Mouse (Mus musculus) forebrain, embryonic 15.5 days (tissue): ENCODE results near the gene Tiam1. TPM values are rescaled to one million over a fixed set of nuclear protein-coding genes. Genes with fewer than 3 reads are reported as not detected.

ENCODE experiments used
- ATAC-seq: fragments of 200-750 bp; cut with Nextera tagmentation; replicated peaks from 2 replicates; pipeline ENCODE4 v1.8.0; 2017; ENCODE audit warnings: mild to moderate bottlenecking, moderate TSS enrichment, moderate library complexity
- H3K27ac ChIP-seq: fragments of 300-500 bp; sonication (generic); replicated peaks from 2 replicates; pipeline ENCODE4 v1.5.1; 2015; ENCODE audit warnings: mild to moderate bottlenecking, inconsistent platforms
- H3K27me3 ChIP-seq: fragments of 300-500 bp; sonication (generic); 2 replicates; pipeline ENCODE4 v1.6.1; 2015; ENCODE audit warnings: inconsistent platforms
- H3K36me3 ChIP-seq: fragments of 300-500 bp; sonication (generic); 2 replicates; pipeline ENCODE4 v1.6.1; 2015; ENCODE audit warnings: mild to moderate bottlenecking, inconsistent platforms
- H3K4me1 ChIP-seq: fragments of 300-500 bp; sonication (generic); 2 replicates; pipeline ENCODE4 v1.6.1; 2015; ENCODE audit warnings: inconsistent platforms
- H3K4me2 ChIP-seq: fragments of 300-500 bp; sonication (generic); replicated peaks from 2 replicates; pipeline ENCODE4 v1.6.1; 2015; ENCODE audit warnings: mild to moderate bottlenecking, inconsistent platforms
- H3K4me3 ChIP-seq: fragments of 300-500 bp; sonication (generic); 2 replicates; pipeline ENCODE4 v1.5.1; 2015; ENCODE audit warnings: mild to moderate bottlenecking, inconsistent platforms
- H3K9ac ChIP-seq: fragments of 300-500 bp; sonication (generic); replicated peaks from 2 replicates; pipeline ENCODE4 v1.6.1; 2015; ENCODE audit warnings: mild to moderate bottlenecking, inconsistent platforms
- H3K9me3 ChIP-seq: fragments of 300-500 bp; sonication (generic); 2 replicates; pipeline ENCODE4 v1.6.1; 2016; ENCODE audit warnings: inconsistent platforms
- WGBS: fragments of 180-500 bp; shearing (Covaris S2); methylation state at CpG from one replicate; pipeline ENCODE4 v1.1.7; 2015; ENCODE audit warnings: mixed read lengths; 5-methylcytosine and 5-hydroxymethylcytosine counted together
- polyA plus RNA-seq: library from polyadenylated mRNA; unstranded; fragments of >200 nt; fragmentation: Nextera tagmentation; extraction: Ambion mirVana; gene quantifications from 2 replicates; pipeline ENCODE4 v1.2.1, GENCODE M21; 2015

The Tiam1 gene
- polyA plus RNA-seq, 1 experiment from 2014 or later = 35.1 TPM

DNA sequence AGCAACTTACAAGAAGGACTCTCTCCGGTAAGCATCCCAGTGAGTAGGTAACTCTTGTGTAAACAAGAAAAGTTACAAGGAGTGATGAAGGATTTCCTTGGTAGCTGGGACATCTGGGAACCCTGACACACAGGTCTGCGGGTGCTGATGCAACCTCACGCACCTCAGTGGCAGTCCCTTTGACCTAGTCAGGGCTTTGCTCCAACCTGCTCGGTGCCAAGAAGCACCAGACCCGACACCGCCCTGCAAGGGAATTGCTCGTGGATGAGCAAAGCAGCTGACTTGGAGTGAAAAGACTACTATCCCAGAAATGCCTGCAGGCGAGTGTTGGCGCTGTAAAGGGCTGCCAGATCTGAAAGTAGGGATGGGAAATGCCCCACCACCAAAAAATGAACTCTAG lies 168.1 kb downstream of the Tiam1 start:
- H3K4me3 ChIP-seq = no peak overlapping the region
- WGBS = 98% methylated on average over 9 of the region's 9 CpGs
- no peak for ATAC-seq
- H3K9ac ChIP-seq = no peak overlapping the region
- no peak overlapping the region for H3K4me2 ChIP-seq
- H3K36me3 ChIP-seq = no peaks in the 10 kb centered on the region
- no peaks in the 10 kb centered on the region for H3K4me1 ChIP-seq
- H3K27ac ChIP-seq = no peak overlapping the region
- H3K27me3 ChIP-seq = no peaks in the 10 kb centered on the region
- no peaks in the 10 kb centered on the region for H3K9me3 ChIP-seq

DNA sequence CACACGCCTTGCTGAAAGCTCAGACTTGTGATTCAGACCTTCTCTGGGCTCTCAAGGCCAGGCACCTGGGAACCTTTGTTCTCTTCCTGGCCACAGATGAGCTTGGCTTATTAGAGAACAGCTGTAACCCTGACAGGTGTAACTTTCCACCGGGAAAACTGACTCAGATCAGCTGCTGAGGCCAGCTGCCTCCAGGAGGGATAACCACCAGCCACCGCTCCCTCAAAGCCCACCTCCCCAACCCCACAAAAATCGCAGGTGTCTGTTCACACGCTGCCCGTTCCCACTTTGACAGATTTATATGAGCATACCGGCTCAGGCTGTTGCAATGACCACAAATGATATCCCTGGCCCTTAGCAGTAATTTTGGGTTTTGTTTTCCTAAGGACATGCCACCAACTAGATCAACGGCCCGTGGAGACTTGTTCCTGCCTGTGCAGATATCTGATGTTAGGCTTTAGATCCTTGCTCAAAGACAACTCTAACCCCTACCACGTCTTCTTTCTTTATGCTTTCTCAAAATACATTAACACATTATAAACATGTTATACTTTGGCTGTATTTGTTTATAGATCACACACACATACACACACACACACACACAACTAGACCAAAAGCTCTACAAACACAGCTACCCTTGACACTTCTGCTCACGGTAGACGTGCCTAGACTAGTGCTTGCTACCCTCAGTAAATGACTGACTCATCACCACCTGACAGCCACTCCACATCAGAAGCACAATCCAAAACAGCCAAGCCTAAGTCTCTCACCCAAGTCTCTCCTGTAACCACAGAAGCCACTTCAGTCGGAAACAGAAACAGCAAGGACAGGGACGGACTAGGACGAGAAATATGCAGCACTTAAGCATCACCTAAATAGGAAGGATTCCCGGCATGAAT lies 169.5 kb downstream of the Tiam1 start:
- 90% methylated on average over 16 of the region's 16 CpGs for WGBS
- no peak for ATAC-seq
- no peaks in the 10 kb centered on the region for H3K9me3 ChIP-seq
- H3K9ac ChIP-seq = no peak overlapping the region
- no peak overlapping the region for H3K27ac ChIP-seq
- H3K27me3 ChIP-seq = no peaks in the 10 kb centered on the region
- no peak overlapping the region for H3K4me3 ChIP-seq
- no peaks in the 10 kb centered on the region for H3K4me1 ChIP-seq
- no peaks in the 10 kb centered on the region for H3K36me3 ChIP-seq
- H3K4me2 ChIP-seq = no peak overlapping the region

DNA sequence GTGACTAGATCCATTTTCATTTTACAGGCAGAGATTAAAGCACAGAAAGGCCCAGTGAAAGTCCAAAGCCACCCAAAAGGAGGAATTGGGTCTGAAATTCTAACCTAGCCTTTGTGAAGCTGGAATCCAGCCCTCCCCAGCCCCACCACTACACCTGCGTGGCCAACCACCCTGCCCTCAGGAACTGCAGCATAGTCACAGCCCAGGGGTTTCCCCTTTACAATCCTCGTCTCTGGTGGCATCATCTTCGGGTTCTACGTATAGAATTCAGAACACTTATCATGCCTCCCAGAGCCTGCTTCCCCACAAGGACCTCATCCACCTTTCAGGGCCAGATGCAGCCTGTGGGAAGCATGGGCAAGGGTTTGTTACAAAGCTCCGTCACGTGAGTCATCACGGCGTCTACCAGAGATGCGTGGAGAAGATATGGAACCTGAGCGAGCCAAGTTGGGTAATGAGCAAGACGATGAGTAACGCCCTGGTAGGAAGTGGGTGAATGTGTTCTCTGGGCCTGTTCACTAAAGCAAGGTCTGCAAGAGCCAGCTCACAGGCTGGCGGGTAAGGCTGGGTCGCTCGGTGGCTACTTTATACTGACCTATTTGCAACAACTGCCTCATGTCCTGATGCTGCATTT lies 170.6 kb downstream of the Tiam1 start:
- no peak overlapping the region for H3K27ac ChIP-seq
- ATAC-seq = no peak
- H3K4me3 ChIP-seq = no peak overlapping the region
- H3K27me3 ChIP-seq = no peaks in the 10 kb centered on the region
- H3K36me3 ChIP-seq = no peaks in the 10 kb centered on the region
- WGBS = 96% methylated on average over 15 of the region's 15 CpGs
- no peak overlapping the region for H3K9ac ChIP-seq
- no peak overlapping the region for H3K4me2 ChIP-seq
- H3K4me1 ChIP-seq = no peaks in the 10 kb centered on the region
- H3K9me3 ChIP-seq = no peaks in the 10 kb centered on the region

DNA sequence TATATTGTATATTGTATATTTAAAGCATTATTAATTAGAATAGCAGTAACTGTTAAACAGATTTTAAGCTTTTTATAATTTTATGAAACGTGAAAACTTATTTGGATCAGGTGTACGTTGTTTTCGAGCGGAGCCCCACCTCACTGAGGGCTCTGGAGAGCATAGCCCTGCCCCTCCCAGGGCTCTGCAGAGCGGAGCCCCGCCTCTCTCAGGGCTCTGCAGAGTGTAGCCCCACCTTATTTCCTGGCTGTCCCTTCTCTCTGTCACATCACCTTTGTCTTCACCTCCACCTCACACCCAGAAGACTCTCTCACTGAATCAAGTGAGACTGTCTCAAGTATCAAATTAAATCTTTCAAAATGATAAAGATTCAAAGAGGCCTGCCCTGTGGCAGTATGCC lies 171.6 kb downstream of the Tiam1 start:
- no peaks in the 10 kb centered on the region for H3K9me3 ChIP-seq
- no peaks in the 10 kb centered on the region for H3K36me3 ChIP-seq
- H3K27ac ChIP-seq = no peak overlapping the region
- ATAC-seq = no peak
- H3K4me2 ChIP-seq = no peak overlapping the region
- no peak overlapping the region for H3K9ac ChIP-seq
- H3K4me3 ChIP-seq = no peak overlapping the region
- 86% methylated on average over 6 of the region's 6 CpGs for WGBS
- no peaks in the 10 kb centered on the region for H3K4me1 ChIP-seq
- no peaks in the 10 kb centered on the region for H3K27me3 ChIP-seq

DNA sequence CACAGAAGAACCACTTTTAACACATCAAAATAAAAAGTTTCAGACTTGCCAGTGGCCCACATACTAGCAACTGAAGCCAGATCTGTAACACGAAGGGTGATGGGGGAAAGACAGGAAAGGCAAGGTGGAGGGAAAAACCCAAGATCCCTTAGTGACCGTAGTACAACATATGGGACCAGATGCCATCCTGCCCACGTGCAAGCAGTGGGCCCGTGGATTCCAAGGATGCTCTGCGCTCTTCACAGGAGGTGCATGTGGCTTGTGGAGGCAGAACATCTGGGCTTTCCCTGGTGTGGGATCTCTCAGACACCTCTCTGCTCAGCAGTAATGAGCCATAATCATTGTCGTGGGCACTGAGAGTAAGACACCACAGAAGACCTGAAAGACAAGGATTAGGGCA lies 175.5 kb downstream of the Tiam1 start:
- 76% methylated on average over 6 of the region's 6 CpGs for WGBS
- H3K27me3 ChIP-seq = no peaks in the 10 kb centered on the region

DNA sequence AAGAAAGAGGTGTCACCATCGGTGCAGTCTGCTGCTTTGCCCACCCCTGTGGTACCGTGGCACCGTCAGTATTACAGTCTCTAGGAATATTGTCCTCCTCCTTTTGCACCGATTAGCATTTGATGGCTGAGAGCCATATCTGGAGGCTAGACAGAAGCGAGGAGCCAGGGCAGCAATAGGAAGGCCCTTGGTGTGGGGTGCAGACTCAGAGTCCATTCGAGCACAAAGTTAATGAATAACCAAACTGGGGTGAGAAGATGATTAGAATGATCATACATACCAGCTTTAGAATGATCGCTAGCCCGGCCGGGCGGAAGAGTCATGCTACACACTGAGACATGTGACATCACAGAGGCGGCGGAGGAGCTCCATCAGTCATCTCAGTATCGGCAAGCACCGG lies 180.7 kb downstream of the Tiam1 start:
- no peaks in the 10 kb centered on the region for H3K36me3 ChIP-seq
- 85% methylated on average over 14 of the region's 14 CpGs for WGBS
- H3K27ac ChIP-seq = no peak overlapping the region
- H3K4me1 ChIP-seq = peaks cover 20% of the 10 kb centered on the region
- no peak overlapping the region for H3K4me2 ChIP-seq
- H3K27me3 ChIP-seq = no peaks in the 10 kb centered on the region
- ATAC-seq = no peak
- no peaks in the 10 kb centered on the region for H3K9me3 ChIP-seq
- no peak overlapping the region for H3K9ac ChIP-seq
- no peak overlapping the region for H3K4me3 ChIP-seq

More for the DNA sequence above, 175.5 kb downstream of the Tiam1 start:
- no peak overlapping the region for H3K4me2 ChIP-seq
- H3K27ac ChIP-seq = no peak overlapping the region
- no peaks in the 10 kb centered on the region for H3K9me3 ChIP-seq
- no peak for ATAC-seq
- no peak overlapping the region for H3K4me3 ChIP-seq
- H3K4me1 ChIP-seq = no peaks in the 10 kb centered on the region
- H3K36me3 ChIP-seq = no peaks in the 10 kb centered on the region
- H3K9ac ChIP-seq = no peak overlapping the region

DNA sequence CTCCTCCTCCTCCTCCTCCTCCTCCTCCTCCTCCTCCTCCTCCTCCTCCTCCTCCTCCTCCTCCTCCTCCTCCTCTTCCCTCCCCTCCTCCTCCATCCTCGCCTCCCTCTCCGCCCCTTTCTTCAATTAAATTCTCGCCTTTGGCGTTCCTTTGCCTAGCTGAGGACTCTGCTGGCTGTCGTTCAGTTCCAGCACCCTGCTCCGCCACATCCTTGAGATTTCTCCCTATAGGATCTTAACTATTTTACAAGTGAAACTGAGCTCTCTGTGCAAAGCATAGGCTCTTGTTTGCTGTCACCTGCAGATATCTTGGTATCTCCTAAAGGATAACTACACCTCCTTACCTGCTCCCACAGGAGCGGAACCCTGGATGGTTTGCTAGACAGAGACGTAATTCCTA lies 182.7 kb downstream of the Tiam1 start:
- no peaks in the 10 kb centered on the region for H3K9me3 ChIP-seq
- WGBS = 27% methylated on average over 4 of the region's 8 CpGs
- no peak overlapping the region for H3K27ac ChIP-seq
- no peaks in the 10 kb centered on the region for H3K27me3 ChIP-seq
- H3K4me1 ChIP-seq = peaks cover 20% of the 10 kb centered on the region
- no peaks in the 10 kb centered on the region for H3K36me3 ChIP-seq
- H3K9ac ChIP-seq = no peak overlapping the region
- peak overlapping the region; percentile 38 for H3K4me3 ChIP-seq
- no peak for ATAC-seq
- H3K4me2 ChIP-seq = peak overlapping the region; percentile 72

DNA sequence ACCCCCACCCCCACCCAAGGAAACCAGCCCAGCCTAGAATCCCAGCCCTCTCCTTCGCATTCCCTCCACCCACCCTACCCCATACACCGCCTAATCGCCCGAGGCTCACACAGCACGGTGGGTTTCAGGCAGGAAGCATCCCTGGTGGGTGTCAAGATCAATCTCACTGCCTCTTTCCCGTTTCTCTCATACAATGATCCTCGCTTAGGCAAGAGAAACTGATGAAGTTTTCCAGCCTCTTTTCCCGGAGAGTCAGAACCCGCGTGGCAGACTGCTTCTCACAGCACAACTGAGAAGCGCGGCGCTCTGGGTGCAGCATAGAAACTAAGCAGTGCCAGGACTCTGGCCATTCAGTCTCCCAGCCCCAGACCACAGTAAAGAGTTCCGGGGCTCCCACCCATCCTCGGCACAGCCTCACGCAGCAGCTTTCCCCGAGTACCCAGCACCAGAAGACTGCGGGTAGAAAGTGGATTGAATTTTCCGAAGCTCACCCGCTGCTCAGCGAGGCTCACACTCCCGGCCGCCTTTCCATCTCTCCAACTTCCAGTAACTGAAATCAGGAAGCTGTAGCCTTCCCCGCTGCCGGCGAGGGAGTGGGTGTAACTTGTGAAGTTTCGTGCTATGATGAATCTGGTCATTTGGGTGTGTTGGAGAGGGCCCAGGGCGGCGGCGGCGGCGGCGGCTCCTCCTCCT lies 183.2 kb downstream of the Tiam1 start:
- Histone ChIP-seq H3K9ac (peak overlapping the region; percentile 34), H3K4me2 (peak overlapping the region; percentile 72), H3K9me3 (no peaks in the 10 kb centered on the region), H3K27ac (no peak overlapping the region), H3K4me1 (peaks cover 20% of the 10 kb centered on the region), H3K27me3 (no peaks in the 10 kb centered on the region), H3K36me3 (no peaks in the 10 kb centered on the region), H3K4me3 (peak overlapping the region; percentile 38)
- WGBS = 1% methylated on average over 33 of the region's 33 CpGs
- ATAC-seq = peak; percentile 74

DNA sequence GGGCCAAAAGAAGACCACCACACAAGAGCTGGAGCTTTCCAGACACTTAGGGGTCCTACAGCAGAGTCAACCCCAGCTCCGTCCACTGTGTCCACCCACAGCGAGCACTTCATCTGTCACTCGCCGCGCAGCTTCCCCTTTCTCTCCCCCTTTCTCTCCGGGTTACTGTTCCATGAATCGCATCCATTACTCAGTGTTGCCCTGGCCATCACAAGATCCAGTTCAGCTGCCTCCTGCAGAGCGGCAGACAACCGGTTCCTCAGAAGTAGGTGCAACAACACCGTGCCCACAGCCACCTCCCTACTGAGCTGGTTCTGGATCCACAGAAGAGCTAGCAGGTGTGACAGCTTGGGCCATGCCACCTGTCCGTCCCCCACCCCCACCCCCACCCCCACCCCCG lies 184.6 kb downstream of the Tiam1 start:
- no peak overlapping the region for H3K27ac ChIP-seq
- no peak for ATAC-seq
- no peak overlapping the region for H3K4me2 ChIP-seq
- 49% methylated on average over 12 of the region's 12 CpGs for WGBS
- H3K4me1 ChIP-seq = peaks cover 20% of the 10 kb centered on the region
- no peaks in the 10 kb centered on the region for H3K27me3 ChIP-seq
- no peak overlapping the region for H3K4me3 ChIP-seq
- no peaks in the 10 kb centered on the region for H3K36me3 ChIP-seq
- H3K9me3 ChIP-seq = no peaks in the 10 kb centered on the region
- H3K9ac ChIP-seq = no peak overlapping the region

DNA sequence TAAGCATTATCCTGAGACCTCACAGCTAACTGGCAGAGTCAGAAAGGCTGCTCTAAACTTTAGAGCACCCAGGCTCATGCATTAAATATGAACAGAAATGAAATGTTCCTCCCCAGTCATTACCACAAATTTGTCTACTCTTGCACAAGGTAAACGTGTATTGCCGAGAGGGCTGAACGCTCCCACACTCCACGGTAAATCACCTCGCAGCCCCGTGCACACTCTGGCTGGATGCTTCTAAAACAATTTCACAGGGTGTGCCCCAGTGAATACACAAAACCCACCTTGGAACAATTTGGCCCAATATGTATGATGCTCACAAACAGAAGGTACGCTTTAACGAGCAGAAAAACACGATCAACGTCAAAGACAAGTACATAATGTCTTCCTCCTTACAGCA lies 185.5 kb downstream of the Tiam1 start:
- Histone ChIP-seq H3K27me3 (no peaks in the 10 kb centered on the region), H3K4me1 (peaks cover 20% of the 10 kb centered on the region), H3K4me2 (no peak overlapping the region), H3K27ac (no peak overlapping the region), H3K9ac (no peak overlapping the region), H3K9me3 (no peaks in the 10 kb centered on the region), H3K36me3 (no peaks in the 10 kb centered on the region), H3K4me3 (no peak overlapping the region)
- no peak for ATAC-seq
- 51% methylated on average over 10 of the region's 10 CpGs for WGBS

DNA sequence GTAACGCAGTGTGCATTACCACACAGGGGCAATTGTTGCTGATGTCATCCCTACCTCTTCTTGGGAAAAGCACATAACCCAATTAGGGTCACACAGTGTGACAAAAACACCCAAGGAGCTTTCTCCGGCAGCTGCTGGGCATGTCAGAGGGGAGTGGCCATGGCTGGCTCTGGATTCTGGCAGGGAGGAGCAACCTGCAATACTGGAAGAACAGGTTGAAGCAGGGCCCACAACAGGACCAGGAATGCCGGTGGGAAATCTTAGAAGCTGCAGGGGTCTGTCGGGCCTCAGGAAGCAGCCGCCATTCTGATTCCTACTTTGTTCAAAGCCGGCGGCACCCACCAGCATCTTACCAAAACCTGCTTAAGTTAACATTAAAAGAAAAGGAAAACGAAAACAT lies 189.0 kb downstream of the Tiam1 start:
- no peak for ATAC-seq
- H3K4me1 ChIP-seq = peaks cover 8% of the 10 kb centered on the region; the same call in 1 of the 2 replicates
- no peak overlapping the region for H3K9ac ChIP-seq
- H3K27me3 ChIP-seq = no peaks in the 10 kb centered on the region
- H3K27ac ChIP-seq = no peak overlapping the region
- no peak overlapping the region for H3K4me2 ChIP-seq
- 68% methylated on average over 8 of the region's 8 CpGs for WGBS
- no peaks in the 10 kb centered on the region for H3K9me3 ChIP-seq
- no peak overlapping the region for H3K4me3 ChIP-seq
- H3K36me3 ChIP-seq = no peaks in the 10 kb centered on the region

DNA sequence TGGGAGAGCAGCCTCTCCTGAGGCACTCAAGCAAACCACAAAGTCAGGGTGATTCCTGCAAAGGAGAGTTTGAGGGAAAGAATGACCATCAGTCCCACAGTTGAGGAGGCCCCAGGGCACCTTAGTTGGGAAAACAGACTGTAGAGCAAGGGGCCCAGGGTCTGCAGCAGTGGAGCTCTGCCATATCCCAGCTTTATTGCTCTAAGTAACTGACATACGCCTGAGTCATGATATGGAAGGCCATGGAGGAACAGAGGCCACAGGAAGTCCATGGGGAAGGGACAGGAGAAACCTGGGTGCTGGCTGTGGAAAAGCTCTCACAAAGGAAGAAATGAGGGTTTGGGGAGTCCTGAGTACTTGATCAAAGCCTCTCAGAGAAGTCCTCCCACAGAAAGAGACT lies 189.5 kb downstream of the Tiam1 start:
- 0 out of 2 replicates have a peak, but pooled peaks cover 6% of the 10 kb centered on the region for H3K4me1 ChIP-seq
- WGBS = 89% methylated on average over 1 of the region's 1 CpGs
- H3K27me3 ChIP-seq = no peaks in the 10 kb centered on the region
- no peak overlapping the region for H3K27ac ChIP-seq
- H3K9me3 ChIP-seq = no peaks in the 10 kb centered on the region
- no peak overlapping the region for H3K4me3 ChIP-seq
- ATAC-seq = no peak
- no peak overlapping the region for H3K9ac ChIP-seq
- no peaks in the 10 kb centered on the region for H3K36me3 ChIP-seq
- no peak overlapping the region for H3K4me2 ChIP-seq
